Mouse (Mus musculus): ENCODE results near the gene Dnajc15.

Dnajc15 gene

GRCm38 (mm10) chr14:77860841-77861560, 13.9 kb downstream of the Dnajc15 start:
- in situ Hi-C loops (cut with MboI, MseI) = no loop called here

DNA sequence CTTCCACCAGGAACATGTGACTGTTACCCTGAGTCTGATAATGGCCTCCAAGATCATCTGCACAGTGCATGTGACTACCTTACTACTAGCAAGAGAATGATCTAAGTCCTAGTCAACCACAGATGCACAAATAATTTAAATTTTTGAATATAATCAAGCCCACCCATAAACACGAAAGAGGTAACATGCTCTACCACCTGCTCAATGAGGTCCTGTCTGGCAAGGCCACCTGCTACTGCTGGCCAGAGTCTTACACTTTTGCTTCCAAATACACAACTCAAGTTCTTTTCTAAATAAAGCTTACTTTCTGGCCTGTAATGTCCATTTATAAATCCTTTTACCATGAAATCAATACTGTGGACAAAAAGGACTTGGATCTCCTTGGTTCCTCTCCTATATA, 15.0 kb downstream of the Dnajc15 start:
- in situ Hi-C loops (cut with MboI, MseI) = no loop called here

DNA sequence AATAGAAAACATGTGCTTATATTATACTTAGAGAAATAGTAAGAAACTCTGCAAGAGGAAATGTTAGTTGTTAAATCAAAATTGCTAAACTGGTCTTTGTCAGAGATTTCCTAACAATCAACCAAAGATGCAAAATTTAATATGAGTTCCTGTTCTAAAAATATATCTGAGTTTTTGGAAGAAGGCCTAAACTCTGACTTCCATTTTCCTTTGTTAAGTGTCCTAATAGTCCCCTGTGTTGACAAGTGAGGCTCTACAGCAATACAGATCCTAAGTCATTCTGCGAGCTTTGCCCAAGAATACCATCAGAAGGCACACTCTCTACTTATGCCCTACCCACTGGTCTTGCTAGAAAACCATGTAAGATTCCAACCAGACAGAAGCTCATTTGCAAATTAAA, 21.0 kb downstream of the Dnajc15 start:
- in situ Hi-C loops (cut with MboI, MseI) = no loop called here

- in situ Hi-C loops (cut with MboI, MseI) = no loop called here
These were observed 25.1 kb downstream of the Dnajc15 start for GRCm38 (mm10) chr14:77849852-77850251.

- in situ Hi-C loops (cut with MboI, MseI) = no loop called here
These were observed 26.6 kb downstream of the Dnajc15 start for GRCm38 (mm10) chr14:77848349-77848748.

DNA sequence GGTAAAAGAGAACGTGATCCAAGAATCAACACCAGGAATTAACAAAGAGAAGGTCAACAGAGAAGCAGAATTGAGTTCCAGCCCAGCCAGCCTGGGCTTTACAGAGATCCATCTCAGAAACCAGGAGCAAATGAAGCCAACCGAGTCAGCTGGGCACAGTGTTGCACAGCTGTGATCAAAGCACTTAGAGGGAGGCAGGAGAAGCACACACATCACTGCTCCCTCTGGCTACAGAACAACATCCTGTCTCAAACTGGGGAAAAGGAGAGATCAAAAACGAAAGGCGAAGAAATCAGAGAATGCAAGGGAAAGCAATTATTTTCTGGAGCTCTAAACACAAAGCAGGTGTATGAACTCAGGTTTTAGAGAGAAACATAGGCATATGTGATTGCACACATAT, 28.7 kb downstream of the Dnajc15 start:
- in situ Hi-C loops (cut with MboI, MseI) = no loop called here

- in situ Hi-C loops (cut with MboI, MseI) = no loop called here
These were observed 29.4 kb downstream of the Dnajc15 start for GRCm38 (mm10) chr14:77845479-77845878.

DNA sequence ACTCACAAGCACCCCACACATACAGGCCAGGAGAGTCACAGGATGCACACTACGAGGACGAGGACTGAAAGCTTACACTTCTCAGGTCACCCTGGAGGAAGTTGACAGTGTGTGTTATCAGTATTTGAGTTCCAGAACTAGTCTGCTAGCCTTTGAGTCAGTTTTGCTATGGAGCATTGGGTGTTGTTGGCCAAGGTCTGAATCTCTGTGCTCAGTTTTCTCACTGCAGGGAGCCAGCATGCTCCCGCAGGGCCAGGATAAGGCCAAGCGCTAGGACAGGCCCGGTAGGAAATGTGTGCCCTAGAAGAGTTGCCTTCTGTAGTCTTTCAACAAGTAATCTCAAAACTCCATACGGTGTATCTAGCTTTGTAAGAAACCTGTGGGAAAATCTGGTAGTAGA, 34.4 kb downstream of the Dnajc15 start:
- in situ Hi-C loops (cut with MboI, MseI) = no loop called here

DNA sequence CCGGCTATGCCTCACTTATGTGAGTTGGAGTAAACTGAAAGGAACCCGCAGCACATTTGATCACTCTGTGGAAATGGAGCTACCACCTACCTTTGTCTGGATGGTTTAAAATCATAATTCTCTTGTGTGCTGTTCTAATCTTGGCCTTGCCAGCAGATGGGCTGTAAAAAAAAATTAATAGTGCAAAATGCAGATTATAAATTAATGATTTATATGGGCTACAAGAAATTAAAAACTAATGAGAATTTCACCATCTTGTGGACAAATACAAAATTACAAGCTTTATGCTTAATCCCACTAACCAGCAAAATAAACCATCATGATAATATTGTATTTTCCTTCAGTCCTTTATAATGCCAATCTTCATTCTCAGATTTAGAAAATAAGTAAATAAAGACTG, 34.8 kb downstream of the Dnajc15 start:
- in situ Hi-C loops (cut with MboI, MseI) = no loop called here

GRCm38 (mm10) chr14:77836794-77837193, 38.1 kb downstream of the Dnajc15 start:
- in situ Hi-C loops (cut with MboI, MseI) = no loop called here

DNA sequence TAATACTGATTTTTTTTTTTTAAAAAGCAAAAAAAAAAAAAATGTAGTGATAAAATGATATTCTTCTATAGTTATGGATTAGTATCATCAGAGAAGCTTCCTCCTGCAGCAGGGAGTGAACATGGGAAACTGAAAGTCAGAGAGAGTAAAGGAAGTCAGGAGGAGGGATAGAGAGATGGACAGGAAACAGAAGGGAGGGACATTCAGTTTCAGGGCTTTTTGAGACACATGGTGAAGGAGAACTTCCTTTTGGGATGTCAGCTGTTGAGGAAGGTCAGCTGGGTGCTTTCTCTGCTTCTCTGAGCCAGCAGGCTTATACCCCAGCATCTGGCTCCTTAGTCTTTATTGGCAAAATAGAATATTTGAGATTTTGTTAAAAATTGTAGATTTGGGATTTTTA, 42.6 kb downstream of the Dnajc15 start:
- in situ Hi-C loops (cut with MboI, MseI) = no loop called here

DNA sequence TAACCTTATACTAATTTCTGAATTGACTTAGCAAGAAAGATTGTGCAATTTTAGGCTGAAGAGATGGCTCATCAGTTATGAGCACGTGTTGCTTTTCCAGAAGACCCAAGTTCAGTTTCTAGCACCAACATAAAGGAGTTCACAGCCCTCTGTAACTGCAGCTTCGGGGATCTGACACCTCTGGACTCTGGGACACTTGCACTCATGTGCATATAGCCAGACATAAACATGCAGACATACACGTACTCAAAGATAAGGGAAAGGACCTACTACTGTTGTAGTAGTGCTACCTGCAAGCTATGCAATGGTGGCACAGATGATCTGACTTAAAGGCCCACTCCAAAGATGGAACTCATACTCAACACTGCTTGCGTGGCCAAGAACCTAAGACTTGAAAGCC, 43.0 kb downstream of the Dnajc15 start:
- in situ Hi-C loops (cut with MboI, MseI) = no loop called here

- in situ Hi-C loops (cut with MboI, MseI) = no loop called here
These were observed 45.3 kb downstream of the Dnajc15 start for GRCm38 (mm10) chr14:77829673-77830072.

DNA sequence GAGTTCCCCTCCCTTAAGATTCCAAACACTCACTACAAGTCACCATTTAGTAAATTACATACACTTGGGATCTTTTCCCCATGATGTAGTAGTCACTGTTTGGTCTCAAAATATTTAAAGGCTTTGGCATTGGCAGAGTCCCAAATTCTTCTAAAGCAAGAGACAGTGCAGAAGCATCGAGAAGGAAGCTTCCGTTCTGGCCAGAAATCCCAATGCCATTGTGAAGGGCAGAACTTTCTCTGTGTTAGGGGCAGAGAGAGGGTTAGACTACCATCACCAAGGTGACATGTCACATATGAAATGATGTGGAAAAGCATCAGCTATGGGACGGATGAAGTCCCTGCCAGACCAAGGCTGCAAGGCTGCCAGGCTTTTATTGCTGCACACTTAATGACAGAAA, 49.0 kb downstream of the Dnajc15 start:
- in situ Hi-C loops (cut with MboI, MseI) = no loop called here

GRCm38 (mm10) chr14:77825121-77825520, 49.8 kb downstream of the Dnajc15 start:
- in situ Hi-C loops (cut with MboI, MseI) = no loop called here

- in situ Hi-C loops (cut with MboI, MseI) = no loop called here
These were observed 55.1 kb downstream of the Dnajc15 start for GRCm38 (mm10) chr14:77819841-77820240.

DNA sequence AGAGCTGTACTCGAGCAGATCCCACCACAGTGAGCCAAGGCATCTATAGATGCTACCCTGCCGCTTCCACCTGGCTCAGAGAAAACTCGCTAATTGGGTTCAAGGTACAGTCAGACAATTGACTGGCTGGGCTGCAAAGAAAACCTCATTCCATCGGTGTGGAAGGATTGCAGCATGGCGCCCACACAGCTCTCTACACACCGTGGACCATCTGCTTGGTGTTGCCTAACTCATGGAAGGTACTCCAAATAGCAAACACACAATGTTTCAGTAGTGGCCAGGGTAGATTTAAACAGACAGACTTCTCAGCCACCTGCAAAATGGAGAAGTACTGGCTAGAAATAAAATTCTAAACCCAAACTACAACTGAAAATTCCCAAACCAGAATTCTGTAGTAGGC, 57.4 kb downstream of the Dnajc15 start:
- in situ Hi-C loops (cut with MboI, MseI) = no loop called here

DNA sequence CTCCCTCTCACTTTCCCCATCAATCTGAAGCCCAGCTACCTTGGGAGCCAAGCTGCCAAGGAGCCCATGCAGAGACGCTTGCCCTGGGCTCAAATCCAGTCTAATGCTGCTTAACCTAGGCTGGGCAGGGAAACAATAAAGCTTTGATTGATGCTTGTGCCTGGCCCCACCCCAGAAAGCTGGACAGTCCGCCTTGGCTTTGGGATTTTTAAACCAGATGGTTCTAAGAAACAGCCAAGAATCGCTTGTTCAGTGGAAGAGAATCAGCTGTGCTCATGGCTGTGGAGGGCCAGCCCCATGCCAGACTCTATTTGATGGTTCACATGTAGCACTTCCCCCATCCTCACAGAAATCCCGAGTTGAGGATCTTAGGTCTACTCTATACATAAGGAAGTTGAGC, 60.0 kb downstream of the Dnajc15 start:
- in situ Hi-C loops (cut with MboI, MseI) = no loop called here

GRCm38 (mm10) chr14:77812890-77813289, 62.0 kb downstream of the Dnajc15 start:
- in situ Hi-C loops (cut with MboI, MseI) = no loop called here

DNA sequence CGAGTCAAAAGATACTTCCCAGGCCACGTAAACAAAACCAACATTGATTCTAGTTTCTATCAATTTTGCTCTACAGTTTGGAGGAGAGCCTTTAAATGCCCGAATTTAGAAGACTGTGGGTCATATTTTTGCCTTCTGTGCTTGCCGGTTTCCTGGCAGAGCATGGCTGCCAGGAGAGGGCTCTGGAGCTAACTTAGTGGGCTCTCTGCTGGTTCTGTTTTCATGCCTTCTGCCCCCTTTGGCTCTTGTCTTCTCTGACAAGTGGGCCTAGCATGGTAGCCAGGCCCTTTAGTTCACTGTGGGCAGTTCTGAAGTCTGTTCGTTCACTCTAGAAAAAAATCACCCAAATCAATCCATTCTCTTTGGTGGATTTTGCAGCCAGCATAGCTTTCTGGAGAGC, 63.5 kb downstream of the Dnajc15 start:
- in situ Hi-C loops (cut with MboI, MseI) = no loop called here

DNA sequence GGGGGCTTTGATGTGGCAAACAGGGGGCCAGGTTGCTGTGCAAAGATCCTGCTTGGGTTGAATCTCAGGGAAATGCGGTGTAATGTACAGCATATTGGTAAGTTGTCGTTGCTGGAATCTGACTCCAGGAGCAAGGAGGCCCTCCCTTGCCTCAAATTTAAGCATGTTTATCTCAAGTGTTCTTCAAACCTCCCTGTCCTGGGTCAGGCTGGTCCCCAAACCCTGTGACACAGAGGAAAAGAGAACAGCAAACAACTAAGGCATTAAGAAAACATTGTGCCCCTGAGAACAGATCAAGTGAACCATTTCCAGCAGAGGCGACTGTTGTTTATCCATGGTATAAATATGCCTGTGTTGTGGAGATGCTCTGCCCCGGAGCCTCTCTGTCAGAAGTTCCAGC, 67.1 kb downstream of the Dnajc15 start:
- in situ Hi-C loops (cut with MboI, MseI) = no loop called here

DNA sequence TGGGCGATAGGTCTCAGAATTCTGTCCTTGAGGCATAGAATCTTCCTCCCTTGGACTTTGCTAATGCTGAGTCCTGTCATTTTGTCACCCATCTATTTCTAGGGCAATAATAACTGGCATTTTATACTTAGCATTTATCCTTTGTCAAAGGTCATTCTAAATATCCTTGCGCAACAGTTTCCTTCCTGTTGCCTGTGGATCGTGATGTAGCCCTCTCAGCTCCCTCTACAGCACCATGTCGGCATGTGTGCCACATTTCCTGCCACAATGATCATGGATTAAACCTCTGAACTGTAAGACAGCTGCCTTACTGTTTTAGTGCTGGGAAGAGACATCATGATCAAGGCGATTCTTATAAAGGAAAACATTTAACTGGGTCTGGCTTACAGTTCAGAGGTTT, 68.6 kb downstream of the Dnajc15 start:
- in situ Hi-C loops (cut with MboI, MseI) = no loop called here

GRCm38 (mm10) chr14:77802268-77802630, 72.7 kb downstream of the Dnajc15 start:
- in situ Hi-C loops (cut with MboI, MseI) = no loop called here

GRCm38 (mm10) chr14:77801571-77802267, 73.2 kb downstream of the Dnajc15 start:
- in situ Hi-C loops (cut with MboI, MseI) = no loop called here
